Mouse (Mus musculus) heart, adult 9 months (tissue): ENCODE data around the gene Smco1.
"Not testable (repeated sequence)": the region's sequence is repeated elsewhere in the genome, so short reads cannot be mapped to it uniquely, and the experiment has no call there.

Experiments
- DNase-seq, 2 experiments: peaks; one replicate each; pipeline ENCODE4 v3.0.0; 2022; ENCODE audit warnings: low spot score in 2 of 2

The Smco1 gene

DNA sequence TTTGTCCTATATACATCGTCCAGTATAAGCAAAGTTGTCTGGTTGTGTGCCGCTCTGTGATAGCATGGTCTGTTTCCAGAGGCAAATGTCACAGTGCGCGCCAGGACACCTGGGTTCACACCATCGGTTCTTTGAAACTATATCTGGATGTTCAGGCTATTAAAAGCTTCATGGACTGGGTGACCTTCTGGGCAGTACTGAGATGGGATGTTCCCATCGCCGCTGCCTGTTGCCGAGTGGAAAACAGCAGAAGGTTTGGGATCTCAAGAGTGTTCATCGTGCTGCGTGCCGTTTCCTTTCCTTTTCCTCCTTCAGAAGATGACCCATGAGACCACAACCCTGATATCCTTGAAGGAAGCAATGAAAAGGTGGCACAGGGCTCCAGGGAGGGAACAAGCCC is at the start of gene Smco1:
Gene Smco1, plus strand, starts transcription at position 178 of the 400 bp plus-strand sequence.
- DNase-seq, result peak; percentile 56 to 61

- no peak for DNase-seq
These were observed 49.5 kb upstream of the Smco1 start for GRCm38 (mm10) chr16:32221803-32222202.

GRCm38 (mm10) chr16:32222399-32222798 is 48.9 kb upstream of the Smco1 start:
- no peak for DNase-seq

DNA sequence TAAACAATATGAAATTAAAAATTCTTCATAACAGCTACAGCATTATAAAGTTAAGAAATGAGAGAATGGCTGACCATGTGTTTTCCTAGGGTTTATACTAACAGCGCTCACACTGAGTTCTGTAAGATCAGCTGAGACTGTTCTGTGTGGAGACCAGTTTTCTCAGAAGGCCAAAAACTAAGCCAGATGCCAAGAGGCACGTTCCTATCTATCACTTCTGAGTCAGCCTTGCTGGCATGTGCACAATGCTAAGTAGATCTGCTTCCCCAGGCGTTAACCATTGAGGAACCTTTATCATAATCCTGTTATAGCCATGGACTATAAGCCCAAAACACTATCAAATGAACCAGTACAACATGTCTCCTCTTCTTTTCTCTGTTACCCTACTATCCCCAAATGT is 39.2 kb upstream of the Smco1 start:
- DNase-seq, result peak in 1 of 2 experiments; percentile 23

DNA sequence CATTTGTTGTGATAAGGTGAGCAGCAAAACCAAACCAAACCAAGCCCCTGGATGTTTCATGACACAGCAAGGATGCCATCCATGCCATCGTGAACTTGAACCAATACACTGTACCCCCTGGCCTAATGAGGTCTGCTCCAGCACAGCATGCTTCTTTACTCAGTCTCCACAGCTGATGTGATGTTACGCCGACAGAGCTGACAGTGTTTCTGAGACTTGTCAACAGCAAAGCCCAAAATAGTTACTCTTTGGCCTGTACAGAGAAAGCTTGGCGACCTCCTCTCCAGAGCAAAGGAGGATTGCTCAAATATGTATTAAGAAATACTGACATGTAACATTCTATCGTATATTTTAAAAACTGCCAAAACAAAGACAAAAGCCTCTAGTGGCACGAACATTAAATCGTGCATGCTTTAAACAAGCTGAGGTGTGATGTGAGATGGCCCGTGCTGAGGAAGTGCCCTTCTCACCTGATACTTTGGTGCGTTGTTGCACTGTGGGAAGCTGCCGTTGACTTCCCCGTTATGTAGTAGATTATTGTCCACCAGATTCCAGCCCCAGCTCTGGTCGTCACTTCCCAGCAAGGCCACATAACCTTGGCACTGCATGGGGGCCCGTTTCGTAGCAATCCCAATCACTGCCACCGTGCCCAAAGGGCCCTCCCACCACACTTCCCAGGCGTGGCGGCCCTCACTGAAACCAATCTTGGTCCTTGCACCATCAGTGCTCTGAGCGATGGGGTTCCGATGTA is 33.2 kb upstream of the Smco1 start:
- DNase-seq, result peak; percentile 32 to 42

GRCm38 (mm10) chr16:32239428-32240312 is 31.6 kb upstream of the Smco1 start:
- DNase-seq, result no peak

GRCm38 (mm10) chr16:32243901-32244300 is 27.4 kb upstream of the Smco1 start:
- DNase-seq, result no peak

- peak; percentile 30 to 37 for DNase-seq
These were observed 24.9 kb upstream of the Smco1 start for GRCm38 (mm10) chr16:32246351-32246791.

DNA sequence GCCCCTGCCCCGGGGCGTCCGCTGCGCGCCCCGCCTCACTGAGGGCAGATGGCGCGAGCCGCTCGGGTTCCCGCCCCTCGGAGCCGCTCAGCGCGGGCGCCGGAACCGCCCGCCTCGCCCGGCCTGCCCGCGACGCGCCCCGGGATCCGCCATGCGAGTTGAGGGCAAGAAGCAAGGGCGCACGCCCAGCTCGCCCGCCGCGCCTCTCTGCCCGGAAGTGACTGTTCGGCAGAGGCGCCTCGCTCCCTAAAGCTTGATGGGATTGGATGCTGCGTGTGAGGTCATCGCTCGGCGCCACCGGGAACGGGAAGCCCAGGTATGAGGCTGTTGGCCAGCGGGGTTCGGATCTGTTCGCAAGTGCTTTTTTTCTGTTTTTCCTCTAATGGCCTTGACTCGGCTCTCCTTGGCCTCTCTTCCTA is 24.3 kb upstream of the Smco1 start, which contains the start of the genes Fbxo45 and Wdr53:
Gene Fbxo45, minus strand, starts transcription at position 207 of the 419 bp plus-strand sequence.
Gene Wdr53, plus strand, starts transcription at position 276 of the 419 bp plus-strand sequence.
- DNase-seq, result peak; percentile 97 to 98

DNA sequence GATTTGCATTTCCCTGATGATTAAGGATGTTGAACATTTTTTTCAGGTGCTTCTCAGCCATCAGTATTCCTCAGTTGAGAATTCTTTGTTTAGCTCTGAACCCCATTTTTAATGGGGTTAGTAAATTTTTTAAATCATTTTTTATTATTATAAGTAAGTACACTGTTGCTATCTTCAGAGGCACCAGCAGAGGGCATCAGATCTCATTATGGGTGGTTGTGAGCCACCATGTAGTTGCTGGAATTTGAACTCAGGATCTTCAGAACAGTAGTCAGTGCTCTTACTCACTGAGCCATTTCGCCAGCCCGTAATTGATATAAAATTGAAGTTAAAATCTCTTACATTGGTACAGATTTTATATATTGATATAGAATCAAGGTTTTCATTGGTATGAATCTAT is 7.0 kb upstream of the Smco1 start:
- DNase-seq, result peak in 1 of 2 experiments; percentile 12

- no peak for DNase-seq
These were observed 2.1 kb downstream of the Smco1 start for GRCm38 (mm10) chr16:32273338-32273737.

DNA sequence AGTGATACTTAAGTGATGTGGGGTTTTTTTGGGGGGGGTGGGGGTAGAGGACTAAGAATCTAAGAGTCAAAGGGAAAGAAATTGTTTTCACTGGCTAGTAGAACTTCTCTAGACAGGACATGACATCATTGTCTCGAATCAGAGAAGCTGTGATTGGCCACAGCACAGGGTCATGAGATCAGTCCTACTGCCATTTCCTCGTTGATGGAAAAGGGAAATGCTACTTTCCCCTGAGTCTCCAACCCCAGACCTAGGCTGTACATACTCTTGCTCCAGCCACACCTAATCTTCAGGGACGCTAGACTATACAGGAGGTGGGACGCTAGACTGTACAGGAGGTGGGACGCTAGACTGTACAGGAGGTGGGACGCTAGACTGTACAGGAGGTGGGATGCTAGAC is 3.8 kb downstream of the Smco1 start:
- no peak for DNase-seq

DNA sequence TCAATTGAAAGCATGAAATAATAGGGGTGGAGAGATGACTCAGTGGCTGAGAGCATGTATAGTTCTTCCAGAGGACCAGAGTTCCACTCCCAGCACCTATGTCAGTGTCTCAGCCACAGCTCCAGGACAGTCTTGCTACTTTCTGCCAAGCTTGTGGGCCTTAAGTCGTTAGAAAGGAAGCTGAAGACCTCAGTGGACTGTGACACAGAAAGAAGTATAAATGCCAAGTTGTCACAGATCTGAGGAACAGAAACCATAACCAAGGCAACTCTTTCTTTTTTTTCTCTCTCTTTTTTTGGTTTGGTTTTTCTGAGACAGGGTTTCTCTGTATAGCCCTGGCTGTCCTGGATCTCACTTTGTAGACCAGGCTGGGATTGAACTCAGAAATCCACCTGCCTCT is 4.6 kb downstream of the Smco1 start:
- DNase-seq, result no peak

DNA sequence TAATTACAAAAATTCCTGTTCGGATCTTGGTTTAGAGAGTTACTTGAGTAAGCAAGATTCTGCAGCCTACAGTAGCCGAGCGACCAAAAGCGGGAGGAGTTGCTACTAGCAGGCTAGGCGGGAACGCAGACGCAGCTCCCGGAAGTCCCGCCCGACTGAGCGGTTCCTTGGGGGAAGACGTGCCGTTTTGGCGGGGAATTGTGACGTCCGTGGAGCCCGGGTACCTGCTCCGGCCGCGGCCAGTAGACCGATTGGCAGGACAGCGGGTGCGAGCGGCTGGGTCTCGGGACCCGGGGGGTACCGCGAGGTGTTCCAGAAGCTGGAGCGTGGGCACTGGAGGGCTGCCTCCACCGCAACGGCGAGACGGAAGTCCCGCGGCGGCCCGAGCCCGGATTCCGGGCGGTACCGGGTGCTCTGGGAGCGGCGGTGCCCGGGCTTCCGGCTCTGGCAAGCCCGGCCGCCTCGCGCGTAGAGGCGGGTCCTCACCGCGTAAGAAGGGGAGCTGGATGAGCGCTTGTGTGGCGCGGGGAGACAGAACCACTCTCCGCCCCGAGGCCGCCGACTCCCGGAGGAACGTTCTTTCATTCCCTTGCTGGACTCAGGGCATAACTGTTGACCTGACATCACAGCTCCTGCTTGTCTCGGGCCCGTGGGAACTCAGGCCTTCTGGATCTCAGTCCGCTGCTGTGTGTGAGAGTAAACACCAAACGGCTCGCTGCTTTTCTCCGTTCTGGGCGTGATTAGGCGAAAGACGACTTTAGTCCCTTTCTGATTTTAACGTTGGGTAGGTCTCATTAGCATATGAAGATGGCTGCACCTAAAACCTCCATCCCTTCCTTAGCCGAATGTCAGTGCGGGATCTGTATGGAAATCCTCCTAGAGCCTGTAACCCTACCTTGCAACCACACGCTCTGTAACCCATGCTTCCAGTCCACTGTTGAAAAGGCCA is 6.3 kb downstream of the Smco1 start, which contains the start of gene Rnf168:
Gene Rnf168, plus strand, starts transcription at position 152 of the 949 bp plus-strand sequence.
- peak; percentile 91 to 93 for DNase-seq

DNA sequence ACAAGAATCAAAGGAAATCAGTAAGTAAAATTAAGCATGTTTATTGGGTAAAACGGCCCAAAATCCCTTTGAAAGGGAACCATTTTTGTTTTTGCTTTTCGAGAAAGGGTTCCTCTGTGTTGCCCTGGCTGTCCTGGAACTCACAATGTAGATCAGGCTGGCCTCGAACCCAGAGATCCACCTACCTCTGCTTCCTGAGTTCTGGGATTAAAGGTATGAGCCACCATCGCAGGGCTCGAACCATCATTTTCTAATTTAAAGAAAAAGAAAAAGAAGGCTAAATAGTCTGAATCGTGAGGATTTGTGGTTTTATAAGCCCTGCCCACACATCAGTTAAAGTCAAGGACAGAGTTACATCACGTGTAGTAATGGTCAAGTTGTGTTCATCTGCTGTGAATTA is 7.1 kb downstream of the Smco1 start:
- DNase-seq, result no peak

- DNase-seq, result no peak
These were observed 8.9 kb downstream of the Smco1 start for GRCm38 (mm10) chr16:32280211-32280610.

DNA sequence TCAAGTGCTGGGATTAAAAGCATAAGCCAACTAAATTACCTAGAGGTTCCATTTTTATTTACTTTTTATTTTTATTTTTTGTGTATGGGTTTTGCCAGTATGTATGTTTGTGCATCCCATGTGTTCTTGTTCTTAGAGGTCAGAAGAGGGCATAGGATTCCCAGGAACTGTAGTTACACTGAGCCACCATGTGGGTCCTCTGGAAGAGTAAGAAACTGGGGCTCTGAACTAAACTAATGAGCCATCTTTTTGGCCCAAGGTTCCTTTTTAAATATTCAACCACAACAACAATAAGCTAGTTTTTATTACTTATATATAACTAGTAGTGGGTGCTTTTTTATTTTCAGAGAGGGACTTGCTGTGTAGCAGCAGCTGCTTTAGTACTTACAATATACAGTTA is 11.3 kb downstream of the Smco1 start:
- no peak for DNase-seq

DNA sequence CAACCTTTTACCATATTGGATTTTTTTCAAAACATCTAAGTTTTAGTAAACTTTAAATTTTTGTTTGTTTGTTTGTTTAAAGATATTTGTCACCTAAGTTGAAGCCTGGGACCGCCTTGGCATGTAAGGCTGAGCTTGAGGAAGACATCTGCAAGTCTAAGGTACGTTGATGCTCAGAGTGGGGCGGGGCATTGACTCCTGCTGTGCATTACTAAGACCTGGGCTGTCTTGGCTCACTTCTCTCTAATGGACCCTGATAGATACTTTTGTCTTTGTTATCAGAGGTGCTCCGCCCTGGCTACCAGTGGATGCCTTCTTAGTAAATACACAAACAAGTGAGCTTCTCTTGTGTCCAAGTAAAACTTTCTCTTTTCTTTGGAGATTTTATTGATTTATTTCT is 20.6 kb downstream of the Smco1 start:
- no peak for DNase-seq

DNA sequence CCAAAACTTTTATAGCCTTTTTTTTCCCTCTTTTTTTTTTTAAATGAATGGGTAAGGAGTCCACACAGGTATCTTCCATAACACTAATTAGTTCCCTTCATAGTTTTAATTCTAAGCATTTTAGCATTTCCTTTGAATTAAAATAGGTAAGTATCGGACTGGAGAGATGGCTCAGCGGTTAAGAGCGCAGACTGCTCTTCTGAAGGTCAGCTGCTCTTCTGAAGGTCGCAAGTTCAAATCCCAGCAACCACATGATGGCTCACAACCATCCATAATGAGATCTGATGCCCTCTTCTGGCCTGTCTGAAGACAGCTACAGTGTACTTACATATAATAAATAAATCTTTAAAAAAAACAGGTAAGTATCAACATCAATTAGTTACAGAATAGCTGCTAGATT is 28.3 kb downstream of the Smco1 start:
- DNase-seq, result not testable (repeated sequence)

DNA sequence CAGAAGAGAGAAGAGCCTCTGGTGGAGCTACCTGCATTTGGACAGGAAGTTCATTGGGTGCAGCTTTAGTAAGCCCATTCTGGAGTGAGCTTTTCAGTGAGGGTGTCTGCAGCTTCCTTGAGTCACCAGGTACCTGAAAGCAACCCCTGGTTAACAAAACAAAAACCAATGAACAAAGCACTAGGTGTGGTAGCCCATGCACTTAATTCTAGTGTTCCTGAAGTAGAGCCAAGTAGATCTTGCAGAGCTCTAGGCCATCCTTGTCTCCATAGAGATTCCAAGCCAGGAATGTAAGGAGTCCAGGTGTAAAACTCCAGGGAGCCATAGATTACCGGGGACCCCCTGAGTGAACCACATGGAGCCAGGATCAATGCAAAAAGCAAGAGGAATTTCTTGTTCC is 31.8 kb downstream of the Smco1 start:
- DNase-seq, result no peak

GRCm38 (mm10) chr16:32303886-32304285 is 32.6 kb downstream of the Smco1 start:
- no peak for DNase-seq
